Mouse (Mus musculus): Measurements from ENCODE around the gene Daam1. TPM values are rescaled to one million over a fixed set of nuclear protein-coding genes. Genes with fewer than 3 reads are reported as not detected.

Gene Daam1
- polyA plus RNA-seq, 1 experiment from 2014 or later = 20.9 TPM

DNA sequence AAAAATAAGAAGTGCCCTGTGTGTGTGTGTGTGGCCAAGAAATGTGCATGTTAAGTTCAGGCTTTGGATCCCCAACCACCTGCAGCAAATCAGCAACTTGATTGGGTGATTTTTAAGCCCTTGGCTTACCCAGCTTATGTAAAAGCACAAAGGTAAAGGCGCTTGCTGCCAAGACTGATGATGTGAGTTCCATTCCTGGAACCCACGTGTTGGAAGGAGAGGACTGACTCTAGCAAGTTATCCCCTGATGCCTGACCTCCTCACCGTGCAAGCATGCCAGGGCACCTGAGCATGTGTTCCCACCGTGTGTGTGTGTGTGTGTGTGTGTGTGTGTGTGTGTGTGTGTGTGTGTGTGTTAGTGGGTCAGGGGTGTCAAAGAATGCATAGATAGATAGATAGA lies 166.5 kb downstream of the Daam1 start:
- no peaks in the 10 kb centered on the region for H3K9me3 ChIP-seq (ENCODE audit: control insufficient read depth, low read length)
- H3K4me1 ChIP-seq (ENCODE audit: control insufficient read depth, insufficient read depth, low read length) = no peaks in the 10 kb centered on the region
- ATAC-seq (ENCODE audit: insufficient read depth, low FRiP score, low TSS enrichment) = no peak
- no peak for DNase-seq (ENCODE audit: low spot score)
- no peak overlapping the region for H3K27ac ChIP-seq (ENCODE audit: low read depth, low read length)
- H3K4me2 ChIP-seq (ENCODE audit: low read depth) = no peak overlapping the region
- H3K36me3 ChIP-seq (ENCODE audit: control insufficient read depth, insufficient read depth, low read length) = 0 out of 2 replicates have a peak, but pooled peaks cover 3% of the 10 kb centered on the region
- no peak overlapping the region for H3K4me3 ChIP-seq (ENCODE audit: low read depth, low read length)
- H3K9ac ChIP-seq (ENCODE audit: low read length) = no peak overlapping the region
- H3K27me3 ChIP-seq (ENCODE audit: control insufficient read depth, insufficient read depth, low read length) = no peaks in the 10 kb centered on the region
- WGBS = 89% methylated on average over 4 of the region's 4 CpGs

DNA sequence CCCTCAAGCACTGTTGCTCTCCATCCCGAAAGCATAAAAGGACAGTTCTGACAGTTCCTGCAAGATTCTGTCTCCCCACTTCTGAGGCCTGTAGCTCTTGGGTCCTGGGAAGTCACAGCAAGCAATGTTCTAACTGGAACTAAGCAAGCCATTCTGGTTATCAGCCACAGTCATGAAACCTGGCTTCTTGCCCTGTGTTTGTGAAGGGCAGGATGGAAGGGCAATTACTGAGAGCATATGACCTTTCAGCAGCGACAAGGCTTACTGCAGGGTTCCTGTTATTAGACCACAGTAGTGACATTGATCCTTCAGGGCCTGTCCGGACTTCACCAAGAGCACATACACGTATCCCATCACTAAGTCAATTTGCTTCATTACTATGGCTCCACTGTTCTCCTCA lies 167.8 kb downstream of the Daam1 start:
- ATAC-seq (ENCODE audit: insufficient read depth, low FRiP score, low TSS enrichment) = no peak

DNA sequence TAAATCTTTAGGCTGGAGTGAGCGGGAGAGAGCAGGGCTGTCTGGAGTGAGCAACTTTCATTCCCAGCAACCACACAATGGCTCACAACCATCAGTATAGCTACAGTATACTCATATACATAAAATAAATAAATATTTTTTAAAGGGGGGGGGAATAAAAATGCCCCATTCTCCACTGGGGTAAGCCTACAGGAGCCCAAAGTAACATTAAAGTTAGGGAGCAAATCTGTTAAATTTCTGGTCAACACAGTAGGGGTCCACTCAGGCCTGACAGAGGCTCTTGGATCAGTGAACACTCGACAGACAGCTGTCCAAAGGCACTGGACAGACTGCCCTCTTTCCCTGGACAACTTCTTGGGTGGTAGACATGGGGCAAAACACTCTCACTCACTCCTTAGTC lies 168.8 kb downstream of the Daam1 start:
- Histone ChIP-seq H3K9ac (ENCODE audit: low read length) (no peak overlapping the region), H3K4me2 (ENCODE audit: low read depth) (no peak overlapping the region), H3K4me1 (ENCODE audit: control insufficient read depth, insufficient read depth, low read length) (no peaks in the 10 kb centered on the region), H3K27me3 (ENCODE audit: control insufficient read depth, insufficient read depth, low read length) (no peaks in the 10 kb centered on the region), H3K36me3 (ENCODE audit: control insufficient read depth, insufficient read depth, low read length) (no peaks in the 10 kb centered on the region), H3K9me3 (ENCODE audit: control insufficient read depth, low read length) (no peaks in the 10 kb centered on the region), H3K4me3 (ENCODE audit: low read depth, low read length) (no peak overlapping the region), H3K27ac (ENCODE audit: low read depth, low read length) (no peak overlapping the region)
- WGBS = 90% methylated on average over 2 of the region's 2 CpGs
- ATAC-seq (ENCODE audit: insufficient read depth, low FRiP score, low TSS enrichment) (no peak), DNase-seq (ENCODE audit: low spot score) (no peak)

More for the DNA sequence above, 167.8 kb downstream of the Daam1 start:
- Histone ChIP-seq H3K36me3 (ENCODE audit: control insufficient read depth, insufficient read depth, low read length) (no peaks in the 10 kb centered on the region), H3K9me3 (ENCODE audit: control insufficient read depth, low read length) (no peaks in the 10 kb centered on the region), H3K27me3 (ENCODE audit: control insufficient read depth, insufficient read depth, low read length) (no peaks in the 10 kb centered on the region), H3K4me3 (ENCODE audit: low read depth, low read length) (no peak overlapping the region), H3K9ac (ENCODE audit: low read length) (no peak overlapping the region), H3K27ac (ENCODE audit: low read depth, low read length) (no peak overlapping the region), H3K4me1 (ENCODE audit: control insufficient read depth, insufficient read depth, low read length) (no peaks in the 10 kb centered on the region), H3K4me2 (ENCODE audit: low read depth) (no peak overlapping the region)
- no peak for DNase-seq (ENCODE audit: low spot score)
- 92% methylated on average over 4 of the region's 4 CpGs for WGBS

DNA sequence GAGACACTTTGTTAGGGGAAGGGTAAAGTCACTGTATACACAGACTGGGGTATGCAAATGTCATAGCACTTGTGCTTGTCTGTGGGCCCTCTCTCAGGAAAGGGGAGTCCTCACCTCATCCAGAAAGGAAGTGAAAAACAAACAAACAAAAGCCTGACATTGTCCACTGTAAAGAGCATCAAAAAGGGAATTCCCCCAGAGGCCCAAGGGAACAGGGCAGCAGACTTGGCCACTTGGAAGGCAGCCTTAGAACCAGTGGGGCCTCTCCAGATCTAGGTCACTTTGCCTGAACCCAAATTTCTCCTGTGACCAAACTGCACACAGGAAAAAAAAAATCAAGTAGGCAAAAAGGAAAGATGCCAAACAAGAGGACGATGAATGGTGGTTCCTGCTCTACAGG lies 170.9 kb downstream of the Daam1 start:
- DNase-seq (ENCODE audit: low spot score) (no peak), ATAC-seq (ENCODE audit: insufficient read depth, low FRiP score, low TSS enrichment) (no peak)
- Histone ChIP-seq H3K9me3 (ENCODE audit: control insufficient read depth, low read length) (no peaks in the 10 kb centered on the region), H3K27me3 (ENCODE audit: control insufficient read depth, insufficient read depth, low read length) (no peaks in the 10 kb centered on the region), H3K4me1 (ENCODE audit: control insufficient read depth, insufficient read depth, low read length) (no peaks in the 10 kb centered on the region), H3K27ac (ENCODE audit: low read depth, low read length) (no peak overlapping the region), H3K9ac (ENCODE audit: low read length) (no peak overlapping the region), H3K4me3 (ENCODE audit: low read depth, low read length) (no peak overlapping the region), H3K36me3 (ENCODE audit: control insufficient read depth, insufficient read depth, low read length) (no peaks in the 10 kb centered on the region), H3K4me2 (ENCODE audit: low read depth) (no peak overlapping the region)
- WGBS = 70% methylated on average over 1 of the region's 1 CpGs

DNA sequence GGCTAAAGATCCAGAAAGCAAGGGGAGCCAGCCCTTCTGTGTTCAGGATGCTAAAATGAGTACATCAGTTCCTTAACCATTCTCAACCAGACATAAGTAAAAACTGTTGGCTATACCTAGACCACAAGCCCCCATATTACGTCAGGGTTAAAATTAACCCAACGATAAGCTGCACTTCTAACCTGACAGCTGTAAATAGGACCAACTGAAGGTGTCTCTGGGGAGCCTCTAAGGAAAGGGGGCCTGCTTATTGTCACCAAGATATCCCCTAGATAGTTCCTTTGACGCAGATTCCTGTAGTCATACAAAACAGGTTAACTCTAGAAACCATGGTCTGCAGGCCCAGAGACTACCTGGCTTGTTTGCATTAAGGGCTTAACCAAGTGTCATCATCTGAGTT lies 174.4 kb downstream of the Daam1 start:
- WGBS = 88% methylated on average over 3 of the region's 3 CpGs
- H3K4me2 ChIP-seq (ENCODE audit: low read depth) = no peak overlapping the region
- H3K4me3 ChIP-seq (ENCODE audit: low read depth, low read length) = no peak overlapping the region
- no peak for ATAC-seq (ENCODE audit: insufficient read depth, low FRiP score, low TSS enrichment)
- H3K9ac ChIP-seq (ENCODE audit: low read length) = no peak overlapping the region
- H3K27me3 ChIP-seq (ENCODE audit: control insufficient read depth, insufficient read depth, low read length) = no peaks in the 10 kb centered on the region
- H3K27ac ChIP-seq (ENCODE audit: low read depth, low read length) = no peak overlapping the region
- H3K36me3 ChIP-seq (ENCODE audit: control insufficient read depth, insufficient read depth, low read length) = no peaks in the 10 kb centered on the region
- H3K4me1 ChIP-seq (ENCODE audit: control insufficient read depth, insufficient read depth, low read length) = no peaks in the 10 kb centered on the region
- H3K9me3 ChIP-seq (ENCODE audit: control insufficient read depth, low read length) = no peaks in the 10 kb centered on the region
- DNase-seq (ENCODE audit: low spot score) = no peak

DNA sequence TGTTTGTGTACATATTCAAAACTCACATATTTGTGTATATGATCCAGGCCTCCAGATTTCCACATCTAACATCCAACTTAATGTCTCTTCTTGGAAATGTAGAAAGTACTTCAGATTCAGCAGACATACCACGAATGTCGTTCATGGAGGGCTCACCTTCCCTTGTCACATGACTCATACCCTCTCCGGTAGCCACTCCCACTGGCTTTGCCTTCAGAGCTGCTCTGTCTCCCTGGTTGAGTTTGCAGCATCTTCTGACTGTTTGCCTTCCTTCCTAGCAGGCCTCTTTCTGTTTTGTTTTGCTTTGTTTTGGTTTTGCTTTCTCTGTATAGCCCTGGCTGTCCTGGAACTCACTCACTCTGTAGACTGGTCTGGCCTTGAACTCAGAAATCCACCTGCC lies 176.8 kb downstream of the Daam1 start:
- H3K4me3 ChIP-seq (ENCODE audit: low read depth, low read length) = no peak overlapping the region
- DNase-seq (ENCODE audit: low spot score) = no peak
- H3K4me1 ChIP-seq (ENCODE audit: control insufficient read depth, insufficient read depth, low read length) = no peaks in the 10 kb centered on the region
- no peak overlapping the region for H3K27ac ChIP-seq (ENCODE audit: low read depth, low read length)
- H3K27me3 ChIP-seq (ENCODE audit: control insufficient read depth, insufficient read depth, low read length) = no peaks in the 10 kb centered on the region
- no peaks in the 10 kb centered on the region for H3K9me3 ChIP-seq (ENCODE audit: control insufficient read depth, low read length)
- 86% methylated on average over 3 of the region's 3 CpGs for WGBS
- no peak for ATAC-seq (ENCODE audit: insufficient read depth, low FRiP score, low TSS enrichment)
- no peaks in the 10 kb centered on the region for H3K36me3 ChIP-seq (ENCODE audit: control insufficient read depth, insufficient read depth, low read length)
- H3K9ac ChIP-seq (ENCODE audit: low read length) = no peak overlapping the region
- no peak overlapping the region for H3K4me2 ChIP-seq (ENCODE audit: low read depth)

DNA sequence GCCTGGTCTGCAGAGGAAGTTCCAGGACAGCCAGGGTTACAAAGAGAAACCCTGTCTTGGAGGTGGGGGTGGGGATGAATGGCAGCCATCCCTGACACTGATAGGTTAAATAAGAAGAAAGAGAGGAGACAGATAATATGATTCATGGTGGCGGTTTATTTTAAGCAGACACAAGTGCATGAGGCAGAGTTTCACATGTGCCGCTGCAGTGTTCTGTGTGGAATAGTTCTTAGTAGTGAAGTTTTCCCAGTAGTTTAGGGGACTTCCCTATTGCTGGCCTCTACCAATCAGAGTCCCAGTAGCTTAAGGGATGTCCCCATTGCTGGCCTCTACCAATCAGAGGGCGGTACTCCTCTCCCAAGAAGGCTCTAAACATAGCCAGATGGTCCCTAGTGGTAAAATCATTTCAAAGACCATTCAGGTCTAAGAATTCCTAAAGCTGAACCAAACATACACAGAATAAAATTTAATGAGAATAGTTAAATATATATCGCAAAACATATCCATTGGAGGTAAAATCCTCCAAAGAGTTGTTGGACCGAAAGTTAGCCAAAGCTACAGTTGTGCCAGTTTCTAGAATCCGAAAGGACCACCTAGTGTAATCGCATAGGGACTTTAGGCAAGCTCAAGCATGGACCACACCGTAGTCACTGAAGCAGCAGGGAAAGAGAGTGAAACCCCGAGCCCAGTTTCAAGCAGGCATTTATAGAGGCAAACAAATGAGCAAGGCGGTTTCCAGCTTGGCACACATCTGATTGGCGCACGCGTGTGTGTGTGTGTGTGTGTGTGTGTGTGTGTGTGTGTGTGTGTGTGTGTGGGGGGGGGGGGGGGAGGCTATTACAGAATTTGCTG lies 178.4 kb downstream of the Daam1 start:
- H3K4me3 ChIP-seq (ENCODE audit: low read depth, low read length) = no peak overlapping the region
- no peaks in the 10 kb centered on the region for H3K4me1 ChIP-seq (ENCODE audit: control insufficient read depth, insufficient read depth, low read length)
- DNase-seq (ENCODE audit: low spot score) (no peak), ATAC-seq (ENCODE audit: insufficient read depth, low FRiP score, low TSS enrichment) (no peak)
- H3K36me3 ChIP-seq (ENCODE audit: control insufficient read depth, insufficient read depth, low read length) = no peaks in the 10 kb centered on the region
- 92% methylated on average over 13 of the region's 13 CpGs for WGBS
- H3K4me2 ChIP-seq (ENCODE audit: low read depth) = no peak overlapping the region
- no peak overlapping the region for H3K9ac ChIP-seq (ENCODE audit: low read length)
- no peak overlapping the region for H3K27ac ChIP-seq (ENCODE audit: low read depth, low read length)
- no peaks in the 10 kb centered on the region for H3K27me3 ChIP-seq (ENCODE audit: control insufficient read depth, insufficient read depth, low read length)
- no peaks in the 10 kb centered on the region for H3K9me3 ChIP-seq (ENCODE audit: control insufficient read depth, low read length)

DNA sequence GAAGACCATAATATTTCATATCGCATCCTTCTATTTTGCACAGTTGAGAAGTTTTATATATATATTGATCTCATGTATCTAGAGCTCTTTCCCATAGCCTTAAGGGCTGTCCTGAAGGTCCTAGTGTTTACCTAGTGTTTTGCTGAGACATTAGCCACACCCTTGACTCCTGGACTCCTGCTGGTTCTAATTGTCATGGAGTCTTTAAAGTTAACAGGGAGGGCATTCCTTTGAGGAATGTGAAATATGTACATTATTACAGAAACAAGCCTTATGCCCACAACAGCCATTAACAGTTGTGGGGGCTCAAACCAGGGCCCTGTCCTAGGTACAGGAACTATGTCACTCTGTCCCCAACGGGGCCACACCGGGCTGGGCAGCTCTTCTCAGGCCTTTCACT lies 180.5 kb downstream of the Daam1 start:
- WGBS = 95% methylated on average over 3 of the region's 3 CpGs
- no peak for ATAC-seq (ENCODE audit: insufficient read depth, low FRiP score, low TSS enrichment)
- no peaks in the 10 kb centered on the region for H3K4me1 ChIP-seq (ENCODE audit: control insufficient read depth, insufficient read depth, low read length)
- H3K4me3 ChIP-seq (ENCODE audit: low read depth, low read length) = no peak overlapping the region
- H3K4me2 ChIP-seq (ENCODE audit: low read depth) = no peak overlapping the region
- no peaks in the 10 kb centered on the region for H3K27me3 ChIP-seq (ENCODE audit: control insufficient read depth, insufficient read depth, low read length)
- no peaks in the 10 kb centered on the region for H3K9me3 ChIP-seq (ENCODE audit: control insufficient read depth, low read length)
- no peak overlapping the region for H3K9ac ChIP-seq (ENCODE audit: low read length)
- no peaks in the 10 kb centered on the region for H3K36me3 ChIP-seq (ENCODE audit: control insufficient read depth, insufficient read depth, low read length)
- DNase-seq (ENCODE audit: low spot score) = no peak
- H3K27ac ChIP-seq (ENCODE audit: low read depth, low read length) = no peak overlapping the region

DNA sequence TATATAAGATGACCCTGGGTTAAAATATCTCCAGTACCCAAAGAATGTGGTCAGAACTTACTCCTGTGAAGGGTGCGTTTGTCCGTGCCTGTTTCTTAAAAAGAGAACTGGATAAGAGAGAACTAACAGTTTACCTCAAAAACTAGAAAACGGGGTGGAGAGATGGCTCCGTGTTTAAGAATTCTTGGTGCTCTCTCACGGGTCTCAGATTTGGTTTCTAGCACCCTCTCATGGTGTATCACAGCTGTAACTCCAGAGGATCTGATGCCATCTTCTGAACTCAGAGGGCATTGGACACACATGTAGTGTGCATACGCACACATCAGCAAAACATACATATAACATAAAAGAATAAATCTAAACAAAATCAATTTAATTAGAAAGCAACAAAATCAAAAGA lies 181.2 kb downstream of the Daam1 start:
- DNase-seq (ENCODE audit: low spot score) (no peak), ATAC-seq (ENCODE audit: insufficient read depth, low FRiP score, low TSS enrichment) (no peak)
- Histone ChIP-seq H3K36me3 (ENCODE audit: control insufficient read depth, insufficient read depth, low read length) (no peaks in the 10 kb centered on the region), H3K4me2 (ENCODE audit: low read depth) (no peak overlapping the region), H3K9ac (ENCODE audit: low read length) (no peak overlapping the region), H3K4me1 (ENCODE audit: control insufficient read depth, insufficient read depth, low read length) (no peaks in the 10 kb centered on the region), H3K9me3 (ENCODE audit: control insufficient read depth, low read length) (no peaks in the 10 kb centered on the region), H3K4me3 (ENCODE audit: low read depth, low read length) (no peak overlapping the region), H3K27ac (ENCODE audit: low read depth, low read length) (no peak overlapping the region), H3K27me3 (ENCODE audit: control insufficient read depth, insufficient read depth, low read length) (no peaks in the 10 kb centered on the region)
- WGBS = 91% methylated on average over 6 of the region's 6 CpGs

Data from neural tube, embryonic 11.5 days (tissue).